Mouse (Mus musculus): ENCODE measurements at regions not wholly inside any gene's neighbourhood (a gene's known extent, or its start where the extent isn't known, plus 50 kb on each side); places are given as distances from the start of the nearest gene placed in this dataset.

- TF ChIP-seq CTCF (IDR thresholded peaks at IDR 0.05; ENCODE audit: low read depth) (no peak), EP300 (IDR thresholded peaks at IDR 0.05; ENCODE audit: low read depth) (no peak)
Observed at GRCm38 (mm10) chr2:116181861-116182260, 116.2 kb upstream of the Meis2 start.

All from heart, postnatal 0 days (tissue).